Mouse (Mus musculus): Measurements from ENCODE around the gene Entpd6. TPM values are rescaled to one million over a fixed set of nuclear protein-coding genes. Genes with fewer than 3 reads are reported as not detected.

The Entpd6 gene
- 34.8 TPM in 2 replicates for polyA plus RNA-seq (2015; fragmentation: Nextera tagmentation; extraction: Ambion mirVana)

GRCm38 (mm10) chr2:150748854-150749253 is at the start of gene Entpd6:
TSS of gene Entpd6 (plus strand) at chr2:150749042.
- ATAC-seq (ENCODE audit: low FRiP score, low TSS enrichment), result peak; percentile 98

GRCm38 (mm10) chr2:150712167-150712674 is 36.6 kb upstream of the Entpd6 start:
- ATAC-seq (ENCODE audit: low FRiP score, low TSS enrichment), result no peak
- H3K4me1 ChIP-seq (ENCODE audit: insufficient read depth, low read length), result no peaks in the 10 kb centered on the region
- no peak overlapping the region for H3K4me3 ChIP-seq (ENCODE audit: low read length)
- H3K36me3 ChIP-seq (ENCODE audit: insufficient read depth, low read length), result no peaks in the 10 kb centered on the region
- no peak overlapping the region for H3K4me2 ChIP-seq (replicated peaks; ENCODE audit: low read depth, low read length)
- H3K9me3 ChIP-seq (ENCODE audit: low read length), result no peaks in the 10 kb centered on the region
- H3K27me3 ChIP-seq (ENCODE audit: insufficient read depth, low read length), result no peaks in the 10 kb centered on the region
- no peak overlapping the region for H3K9ac ChIP-seq (replicated peaks; ENCODE audit: low read length)
- 72% methylated on average over 4 of the region's 4 CpGs for WGBS
- no peak overlapping the region for H3K27ac ChIP-seq (ENCODE audit: low read length)

More at GRCm38 (mm10) chr2:150748854-150749253, at the start of gene Entpd6:
- under 1% methylated on average over 30 of the region's 30 CpGs for WGBS
- peak within 1 kb of the TSS; percentile 71 for H3K27ac ChIP-seq (ENCODE audit: low read length)
- peak within 1 kb of the TSS; percentile 73 for H3K4me3 ChIP-seq (ENCODE audit: low read length)
- H3K27me3 ChIP-seq (ENCODE audit: insufficient read depth, low read length), result peaks cover 12% of the 10 kb centered on the region; the same call in 1 of the 2 replicates
- H3K9ac ChIP-seq (replicated peaks; ENCODE audit: low read length), result peak within 1 kb of the TSS; percentile 79
- H3K36me3 ChIP-seq (ENCODE audit: insufficient read depth, low read length), result peaks cover 5% of the 10 kb centered on the region
- H3K4me2 ChIP-seq (replicated peaks; ENCODE audit: low read depth, low read length), result peak within 1 kb of the TSS; percentile 98
- peaks cover 14% of the 10 kb centered on the region for H3K4me1 ChIP-seq (ENCODE audit: insufficient read depth, low read length)
- no peaks in the 10 kb centered on the region for H3K9me3 ChIP-seq (ENCODE audit: low read length)

GRCm38 (mm10) chr2:150735756-150736576 is 12.9 kb upstream of the Entpd6 start:
- Histone ChIP-seq H3K9me3 (ENCODE audit: low read length) (no peaks in the 10 kb centered on the region), H3K4me1 (ENCODE audit: insufficient read depth, low read length) (no peaks in the 10 kb centered on the region), H3K27ac (ENCODE audit: low read length) (no peak overlapping the region), H3K9ac (replicated peaks; ENCODE audit: low read length) (no peak overlapping the region), H3K27me3 (ENCODE audit: insufficient read depth, low read length) (no peaks in the 10 kb centered on the region), H3K36me3 (ENCODE audit: insufficient read depth, low read length) (no peaks in the 10 kb centered on the region), H3K4me2 (replicated peaks; ENCODE audit: low read depth, low read length) (no peak overlapping the region), H3K4me3 (ENCODE audit: low read length) (no peak overlapping the region)
- no peak for ATAC-seq (ENCODE audit: low FRiP score, low TSS enrichment)
- WGBS, result 56% methylated on average over 11 of the region's 11 CpGs

- ATAC-seq (ENCODE audit: low FRiP score, low TSS enrichment), result no peak
- H3K27me3 ChIP-seq (ENCODE audit: insufficient read depth, low read length), result no peaks in the 10 kb centered on the region; the same call in 1 of the 2 replicates
- no peak overlapping the region for H3K9ac ChIP-seq (replicated peaks; ENCODE audit: low read length)
- no peaks in the 10 kb centered on the region for H3K4me1 ChIP-seq (ENCODE audit: insufficient read depth, low read length)
- no peak overlapping the region for H3K4me2 ChIP-seq (replicated peaks; ENCODE audit: low read depth, low read length)
- H3K4me3 ChIP-seq (ENCODE audit: low read length), result no peak overlapping the region
- H3K27ac ChIP-seq (ENCODE audit: low read length), result no peak overlapping the region
- H3K9me3 ChIP-seq (ENCODE audit: low read length), result 0 out of 2 replicates have a peak, but pooled peaks cover 5% of the 10 kb centered on the region
- no peaks in the 10 kb centered on the region for H3K36me3 ChIP-seq (ENCODE audit: insufficient read depth, low read length)
- WGBS, result 80% methylated on average over 9 of the region's 9 CpGs
Observed at GRCm38 (mm10) chr2:150737881-150738280, 11.0 kb upstream of the Entpd6 start.

- ATAC-seq (ENCODE audit: low FRiP score, low TSS enrichment), result peak; percentile 78; the same call in 1 of the 2 replicates
- H3K9me3 ChIP-seq (ENCODE audit: low read length), result 0 out of 2 replicates have a peak, but pooled peaks cover 5% of the 10 kb centered on the region
- no peak overlapping the region for H3K9ac ChIP-seq (replicated peaks; ENCODE audit: low read length)
- H3K27me3 ChIP-seq (ENCODE audit: insufficient read depth, low read length), result no peaks in the 10 kb centered on the region; the same call in 1 of the 2 replicates
- H3K27ac ChIP-seq (ENCODE audit: low read length), result no peak overlapping the region
- 23% methylated on average over 10 of the region's 10 CpGs for WGBS
- H3K36me3 ChIP-seq (ENCODE audit: insufficient read depth, low read length), result no peaks in the 10 kb centered on the region
- no peak overlapping the region for H3K4me3 ChIP-seq (ENCODE audit: low read length)
- no peaks in the 10 kb centered on the region for H3K4me1 ChIP-seq (ENCODE audit: insufficient read depth, low read length)
- H3K4me2 ChIP-seq (replicated peaks; ENCODE audit: low read depth, low read length), result no peak overlapping the region
Observed at GRCm38 (mm10) chr2:150740145-150740841, 8.5 kb upstream of the Entpd6 start.

- H3K4me2 ChIP-seq (replicated peaks; ENCODE audit: low read depth, low read length), result no peak overlapping the region
- ATAC-seq (ENCODE audit: low FRiP score, low TSS enrichment), result peak; percentile 62; the same call in 1 of the 2 replicates
- no peaks in the 10 kb centered on the region for H3K36me3 ChIP-seq (ENCODE audit: insufficient read depth, low read length)
- no peak overlapping the region for H3K4me3 ChIP-seq (ENCODE audit: low read length)
- H3K4me1 ChIP-seq (ENCODE audit: insufficient read depth, low read length), result no peaks in the 10 kb centered on the region
- H3K27me3 ChIP-seq (ENCODE audit: insufficient read depth, low read length), result peaks cover 2% of the 10 kb centered on the region
- H3K27ac ChIP-seq (ENCODE audit: low read length), result no peak overlapping the region
- 0 out of 2 replicates have a peak, but pooled peaks cover 5% of the 10 kb centered on the region for H3K9me3 ChIP-seq (ENCODE audit: low read length)
- H3K9ac ChIP-seq (replicated peaks; ENCODE audit: low read length), result no peak overlapping the region
- 43% methylated on average over 4 of the region's 4 CpGs for WGBS
Observed at GRCm38 (mm10) chr2:150741405-150741804, 7.4 kb upstream of the Entpd6 start.

GRCm38 (mm10) chr2:150745016-150745415 is 3.8 kb upstream of the Entpd6 start:
- Histone ChIP-seq H3K27ac (ENCODE audit: low read length) (no peak overlapping the region), H3K27me3 (ENCODE audit: insufficient read depth, low read length) (peaks cover 12% of the 10 kb centered on the region), H3K36me3 (ENCODE audit: insufficient read depth, low read length) (no peaks in the 10 kb centered on the region), H3K4me3 (ENCODE audit: low read length) (no peak overlapping the region), H3K4me2 (replicated peaks; ENCODE audit: low read depth, low read length) (no peak overlapping the region), H3K4me1 (ENCODE audit: insufficient read depth, low read length) (peaks cover 6% of the 10 kb centered on the region), H3K9me3 (ENCODE audit: low read length) (0 out of 2 replicates have a peak, but pooled peaks cover 5% of the 10 kb centered on the region), H3K9ac (replicated peaks; ENCODE audit: low read length) (no peak overlapping the region)
- ATAC-seq (ENCODE audit: low FRiP score, low TSS enrichment), result no peak
- 60% methylated on average over 7 of the region's 7 CpGs for WGBS

- Histone ChIP-seq H3K4me2 (replicated peaks; ENCODE audit: low read depth, low read length) (peak overlapping the region; percentile 98), H3K9ac (replicated peaks; ENCODE audit: low read length) (peak overlapping the region; percentile 79), H3K36me3 (ENCODE audit: insufficient read depth, low read length) (peaks cover 5% of the 10 kb centered on the region), H3K4me1 (ENCODE audit: insufficient read depth, low read length) (peaks cover 14% of the 10 kb centered on the region), H3K27ac (ENCODE audit: low read length) (peak overlapping the region; percentile 71), H3K4me3 (ENCODE audit: low read length) (peak overlapping the region; percentile 73), H3K9me3 (ENCODE audit: low read length) (no peaks in the 10 kb centered on the region), H3K27me3 (ENCODE audit: insufficient read depth, low read length) (peaks cover 12% of the 10 kb centered on the region; the same call in 1 of the 2 replicates)
- ATAC-seq (ENCODE audit: low FRiP score, low TSS enrichment), result peak; percentile 89
- 2% methylated on average over 23 of the region's 24 CpGs for WGBS
Observed at GRCm38 (mm10) chr2:150749283-150749682, 441 bp downstream of the Entpd6 start.

- ATAC-seq (ENCODE audit: low FRiP score, low TSS enrichment), result no peak
- Histone ChIP-seq H3K4me3 (ENCODE audit: low read length) (no peak overlapping the region; the same call in 1 of the 2 replicates), H3K36me3 (ENCODE audit: insufficient read depth, low read length) (peaks cover 7% of the 10 kb centered on the region), H3K27ac (ENCODE audit: low read length) (no peak overlapping the region), H3K4me2 (replicated peaks; ENCODE audit: low read depth, low read length) (peak overlapping the region; percentile 98), H3K4me1 (ENCODE audit: insufficient read depth, low read length) (peaks cover 14% of the 10 kb centered on the region), H3K27me3 (ENCODE audit: insufficient read depth, low read length) (peaks cover 12% of the 10 kb centered on the region; the same call in 1 of the 2 replicates), H3K9ac (replicated peaks; ENCODE audit: low read length) (no peak overlapping the region), H3K9me3 (ENCODE audit: low read length) (no peaks in the 10 kb centered on the region)
- 50% methylated on average over 13 of the region's 13 CpGs for WGBS
Observed at GRCm38 (mm10) chr2:150750129-150750979, 1.5 kb downstream of the Entpd6 start.
